Mouse (Mus musculus): Measurements from ENCODE around the gene Hpse2.

Gene Hpse2

GRCm38 (mm10) chr19:43156085-43156484, 232.1 kb downstream of the Hpse2 start:
- DNase-seq (ENCODE audit: low spot score) = no peak

GRCm38 (mm10) chr19:43155582-43155981, 232.6 kb downstream of the Hpse2 start:
- DNase-seq (ENCODE audit: low spot score) = no peak

GRCm38 (mm10) chr19:43147901-43148300, 240.3 kb downstream of the Hpse2 start:
- DNase-seq (ENCODE audit: low spot score) = no peak

GRCm38 (mm10) chr19:43146820-43147219, 241.3 kb downstream of the Hpse2 start:
- no peak for DNase-seq (ENCODE audit: low spot score)

GRCm38 (mm10) chr19:43141646-43142045, 246.5 kb downstream of the Hpse2 start:
- DNase-seq (ENCODE audit: low spot score) = no peak

- no peak for DNase-seq (ENCODE audit: low spot score)
Observed at GRCm38 (mm10) chr19:43109796-43110195, 278.4 kb downstream of the Hpse2 start.

- no peak for DNase-seq (ENCODE audit: low spot score)
Observed at GRCm38 (mm10) chr19:43096915-43097314, 291.2 kb downstream of the Hpse2 start.

GRCm38 (mm10) chr19:43087216-43087615, 300.9 kb downstream of the Hpse2 start:
- no peak for DNase-seq (ENCODE audit: low spot score)

- no peak for DNase-seq (ENCODE audit: low spot score)
Observed at GRCm38 (mm10) chr19:43064155-43064554, 324.0 kb downstream of the Hpse2 start.

- no peak for DNase-seq (ENCODE audit: low spot score)
Observed at GRCm38 (mm10) chr19:43044506-43044905, 343.6 kb downstream of the Hpse2 start.

GRCm38 (mm10) chr19:43042721-43043120, 345.4 kb downstream of the Hpse2 start:
- DNase-seq (ENCODE audit: low spot score) = no peak

- DNase-seq (ENCODE audit: low spot score) = no peak
Observed at GRCm38 (mm10) chr19:43042211-43042610, 345.9 kb downstream of the Hpse2 start.

GRCm38 (mm10) chr19:43036381-43036780, 351.8 kb downstream of the Hpse2 start:
- DNase-seq (ENCODE audit: low spot score) = no peak

- DNase-seq (ENCODE audit: low spot score) = peak; percentile 28
Observed at GRCm38 (mm10) chr19:43027305-43027704, 360.9 kb downstream of the Hpse2 start.

- DNase-seq (ENCODE audit: low spot score) = no peak
Observed at GRCm38 (mm10) chr19:43022611-43023173, 365.5 kb downstream of the Hpse2 start.

GRCm38 (mm10) chr19:43018792-43019191, 369.4 kb downstream of the Hpse2 start:
- DNase-seq (ENCODE audit: low spot score) = no peak

GRCm38 (mm10) chr19:42996406-42996805, 391.7 kb downstream of the Hpse2 start:
- DNase-seq (ENCODE audit: low spot score) = no peak

- no peak for DNase-seq (ENCODE audit: low spot score)
Observed at GRCm38 (mm10) chr19:42988833-42989232, 399.3 kb downstream of the Hpse2 start.

GRCm38 (mm10) chr19:42986315-42986701, 401.8 kb downstream of the Hpse2 start:
- no peak for DNase-seq (ENCODE audit: low spot score)

- DNase-seq (ENCODE audit: low spot score) = no peak
Observed at GRCm38 (mm10) chr19:42985372-42986314, 402.5 kb downstream of the Hpse2 start.

GRCm38 (mm10) chr19:42980537-42980936, 407.6 kb downstream of the Hpse2 start:
- no peak for DNase-seq (ENCODE audit: low spot score)

GRCm38 (mm10) chr19:42977938-42978337, 410.2 kb downstream of the Hpse2 start:
- no peak for DNase-seq (ENCODE audit: low spot score)

GRCm38 (mm10) chr19:42973740-42974139, 414.4 kb downstream of the Hpse2 start:
- no peak for DNase-seq (ENCODE audit: low spot score)
